In the genomic region with DNA sequence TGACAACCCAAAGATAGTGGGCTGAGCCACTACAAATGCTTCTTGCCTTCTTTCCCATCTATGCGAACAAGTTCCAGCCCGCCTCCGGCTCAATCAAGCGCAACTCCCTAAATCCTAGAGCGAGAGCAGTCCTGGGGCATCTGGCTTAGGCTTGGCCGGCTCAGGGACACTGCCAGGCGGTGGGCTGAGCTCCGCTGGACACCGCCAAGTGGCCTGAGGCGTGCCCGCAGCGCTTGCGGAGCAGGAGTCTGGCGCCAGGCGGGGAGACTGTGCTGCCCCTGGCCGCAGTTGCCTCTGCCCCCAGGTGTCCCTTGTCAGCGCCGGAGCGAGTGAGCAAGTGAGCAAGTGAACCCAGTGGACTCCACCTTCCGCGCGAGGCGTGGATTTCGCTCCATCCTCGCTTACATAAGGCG, we compare ENCODE assay signal across 10 mouse cellular contexts. TPM values are rescaled to one million over a fixed set of nuclear protein-coding genes. Genes with fewer than 3 reads are reported as not detected.
DNase-seq lines count a peak whose midpoint lies in the region; ATAC-seq and TF ChIP-seq lines count a peak whose summit lies in the region.
"Had no signal": no experiment of that assay in that cellular context is flagged by ENCODE, and none has a peak within 500 bp of the region (broad histone marks: within the 10 kb centered on the region; RNA-seq: fewer than 3 reads in every experiment).

No protein-coding gene starts in this region.

- peak; percentile 73 for DNase-seq in right cerebral cortex, adult 18-20 months
- no peak for DNase-seq in right cerebral cortex, postnatal 4 days
- peak; percentile 88 for DNase-seq in embryo, embryonic 11 days
- peak; percentile 16 for DNase-seq in heart, adult 8-10 months (ENCODE audit: low spot score)
- DNase-seq in kidney, adult 2 months = peak; percentile 66
- peak; percentile 89 for DNase-seq in midbrain, postnatal 0 days (ENCODE audit: low spot score)
- no peak for DNase-seq in natural killer cell, adult 2 months (ENCODE audit: low spot score in 2 of 2)

- H3K4me3 ChIP-seq in kidney, adult 2 months (ENCODE audit: insufficient read depth, low read depth, low read length) = peak overlapping the region; percentile 73
- peak overlapping the region; percentile 58 for H3K4me3 ChIP-seq in limb, embryonic 15.5 days
- peak overlapping the region; percentile 93 for H3K4me3 ChIP-seq in midbrain, postnatal 0 days (ENCODE audit: low read depth, low read length)

- H3K36me3 ChIP-seq in kidney, adult 2 months (ENCODE audit: control insufficient read depth, insufficient read depth, low read length) = no peaks in the 10 kb centered on the region
- no peaks in the 10 kb centered on the region for H3K36me3 ChIP-seq in limb, embryonic 15.5 days
- H3K36me3 ChIP-seq in midbrain, postnatal 0 days (ENCODE audit: insufficient read depth, low read length) = no peaks in the 10 kb centered on the region

- ATAC-seq in limb, embryonic 15.5 days (ENCODE audit: insufficient number of reproducible peaks, low FRiP score, low TSS enrichment, low read depth) = no peak; the same call in 1 of the 2 replicates
- peak; percentile 76 for ATAC-seq in midbrain, postnatal 0 days (ENCODE audit: low FRiP score)

- peak overlapping the region; percentile 47 for H3K9ac ChIP-seq in limb, embryonic 15.5 days
- peak overlapping the region; percentile 81 for H3K9ac ChIP-seq in midbrain, postnatal 0 days (replicated peaks; ENCODE audit: low read length, poor library complexity, severe bottlenecking)

- under 1% methylated on average over 26 of the region's 26 CpGs for WGBS in kidney, adult 2 months
- WGBS in limb, embryonic 15.5 days = under 1% methylated on average over 26 of the region's 26 CpGs
- WGBS in midbrain, postnatal 0 days = under 1% methylated on average over 26 of the region's 26 CpGs

- peaks cover 11% of the 10 kb centered on the region; the same call in 1 of the 2 replicates for H3K4me1 ChIP-seq in kidney, adult 2 months (ENCODE audit: control insufficient read depth, insufficient read depth, low read length)
- peaks cover 25% of the 10 kb centered on the region for H3K4me1 ChIP-seq in limb, embryonic 15.5 days
- H3K4me1 ChIP-seq in midbrain, postnatal 0 days (ENCODE audit: insufficient read depth, low read length) = peaks cover 11% of the 10 kb centered on the region; the same call in 1 of the 2 replicates

- TF ChIP-seq CTCF in kidney, adult 2 months (conservative IDR thresholded peaks at IDR 0.05; ENCODE audit: insufficient read depth, insufficient read length, low read depth, low read length) = no peak
- TF ChIP-seq CTCF in midbrain, postnatal 0 days (IDR thresholded peaks at IDR 0.05) = peak; percentile 32; the same call in 1 of the 2 replicates

- no peak for TF ChIP-seq POLR2A in kidney, adult 2 months (IDR thresholded peaks at IDR 0.05; ENCODE audit: low read depth, low read length)

- H3K4me2 ChIP-seq in limb, embryonic 15.5 days = peak overlapping the region; percentile 92
- peak overlapping the region; percentile 73 for H3K4me2 ChIP-seq in midbrain, postnatal 0 days (ENCODE audit: low read depth, low read length, poor library complexity, severe bottlenecking)

- peak overlapping the region; percentile 65 for H3K27ac ChIP-seq in kidney, adult 2 months (ENCODE audit: insufficient read depth, low read depth, low read length)
- H3K27ac ChIP-seq in limb, embryonic 15.5 days = peak overlapping the region; percentile 83
- H3K27ac ChIP-seq in midbrain, postnatal 0 days (ENCODE audit: low read depth, low read length) = peak overlapping the region; percentile 86
- H3K27ac ChIP-seq: macrophage had no signal

- H3K27me3 ChIP-seq in kidney, adult 2 months (replicated peaks; ENCODE audit: control insufficient read depth, insufficient read depth, low read length) = no peaks in the 10 kb centered on the region; the same call in 1 of the 2 replicates
- H3K27me3 ChIP-seq in limb, embryonic 15.5 days = peaks cover 21% of the 10 kb centered on the region
- no peaks in the 10 kb centered on the region for H3K27me3 ChIP-seq in midbrain, postnatal 0 days (ENCODE audit: insufficient read depth, low read length)

- no peaks in the 10 kb centered on the region for H3K9me3 ChIP-seq in limb, embryonic 15.5 days
- H3K9me3 ChIP-seq in midbrain, postnatal 0 days (ENCODE audit: low read length) = no peaks in the 10 kb centered on the region

RNA-seq across cellular contexts. Expression of a gene that starts 0.3 kb away (rescaled TPM):
- total RNA-seq in heart, adult 8-10 months (2022) = under 1 TPM; 0.29 to 0.72 (median 0.35) TPM
- 2.2 and 2.3 TPM in 2 replicates for polyA plus RNA-seq in kidney, adult 2 months (2012; rRNA removed)
- polyA plus RNA-seq in limb, embryonic 15.5 days (2015; fragmentation: Nextera tagmentation; extraction: Ambion mirVana) = 7.0 and 7.8 TPM in 2 replicates
- 40.2 and 44.4 TPM in 2 replicates for total RNA-seq in midbrain, postnatal 0 days (2014; rRNA removed)
- polyA plus RNA-seq in midbrain, postnatal 0 days (2015; fragmentation: Nextera tagmentation; extraction: Ambion mirVana) = 7.5 and 10.4 TPM in 2 replicates
- total RNA-seq: MEL had no signal
- polyA plus RNA-seq: macrophage had no signal

Comparison
In these comparisons a context has a peak if more than half of its experiments do, and no peak if none do; other contexts are left out.
1. DNase-seq: peak in right cerebral cortex, adult 18-20 months (single experiment), embryo, embryonic 11 days (single experiment), heart, adult 8-10 months (single experiment), kidney, adult 2 months (single experiment) and midbrain, postnatal 0 days (single experiment); none in right cerebral cortex, postnatal 4 days (single experiment) and natural killer cell, adult 2 months (0 of 2).
2. Peak in every context shown above with its lines, with median percentiles within 50 percentile points of each other: H3K27ac ChIP-seq and H3K4me3 ChIP-seq.